Mouse (Mus musculus) heart, postnatal 0 days (tissue): ENCODE data around the gene Vgll4.

ENCODE experiments used
- CTCF ChIP-seq: IDR thresholded peaks from 2 replicates; pipeline ENCODE4 v1.5.1; 2016; ENCODE audit warnings: antibody characterized with exemption, control low read depth, low read depth
- EP300 ChIP-seq: IDR thresholded peaks from 2 replicates; pipeline ENCODE4 v1.6.1; 2016; ENCODE audit warnings: antibody characterized with exemption, low read depth

DNA sequence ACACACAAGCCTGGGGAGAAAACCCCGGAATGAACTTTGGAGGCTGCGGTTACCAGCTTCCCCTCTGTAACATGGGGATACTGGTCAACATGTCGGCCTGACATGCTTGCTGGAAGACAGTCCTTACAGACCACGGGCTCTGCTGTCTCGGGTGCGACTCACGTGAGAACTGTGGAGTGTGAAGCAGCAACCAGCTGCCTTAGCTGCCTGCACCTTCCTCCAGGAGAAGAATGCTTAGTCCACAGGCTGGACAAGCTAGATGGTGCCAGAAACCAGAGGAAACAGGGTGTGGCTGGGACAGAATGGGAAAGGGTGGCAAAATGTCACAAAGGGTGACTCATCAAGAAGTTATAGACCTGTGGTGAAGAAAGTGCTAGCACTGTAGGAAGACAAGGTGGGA lies 129.8 kb downstream of the Vgll4 start:
- TF ChIP-seq CTCF (no peak), EP300 (no peak)
